Mouse (Mus musculus) limb, embryonic 14.5 days (tissue): ENCODE measurements around the gene Zfp592. TPM values are rescaled to one million over a fixed set of nuclear protein-coding genes. Genes with fewer than 3 reads are reported as not detected.

Source experiments
- ATAC-seq: fragments of 200-750 bp; cut with Nextera tagmentation; 2 replicates; pipeline ENCODE4 v1.8.0; 2017; ENCODE audit warnings: low read depth, moderate number of reproducible peaks, moderate TSS enrichment; ENCODE audit not compliant: low FRiP score
- DNase-seq: peaks from one replicate; pipeline ENCODE4 v3.0.0-alpha.2; 2015; ENCODE audit warnings: low spot score
- H3K27ac ChIP-seq: fragments of 300-500 bp; sonication (generic); replicated peaks from 2 replicates; pipeline ENCODE4 v1.5.1; 2014; ENCODE audit warnings: low read depth, mild to moderate bottlenecking, low read length, moderate library complexity, mixed read lengths
- H3K27me3 ChIP-seq: fragments of 300-500 bp; sonication (generic); 2 replicates; pipeline ENCODE4 v1.6.1; 2014; ENCODE audit warnings: low read length, mixed read lengths; ENCODE audit not compliant: control insufficient read depth, insufficient read depth
- H3K36me3 ChIP-seq: fragments of 300-500 bp; sonication (generic); 2 replicates; pipeline ENCODE4 v1.6.1; 2014; ENCODE audit warnings: mild to moderate bottlenecking, low read length, moderate library complexity, mixed read lengths; ENCODE audit not compliant: control insufficient read depth, insufficient read depth
- H3K4me1 ChIP-seq: fragments of 300-500 bp; sonication (generic); 2 replicates; pipeline ENCODE4 v1.6.1; 2014; ENCODE audit warnings: antibody characterized with exemption, low read length, mixed read lengths; ENCODE audit not compliant: control insufficient read depth, insufficient read depth
- H3K4me2 ChIP-seq: fragments of 300-500 bp; sonication (generic); replicated peaks from 2 replicates; pipeline ENCODE4 v1.6.1; 2014; ENCODE audit warnings: low read depth, mild to moderate bottlenecking, low read length, moderate library complexity; ENCODE audit not compliant: severe bottlenecking
- H3K4me3 ChIP-seq: fragments of 300-500 bp; sonication (generic); replicated peaks from 2 replicates; pipeline ENCODE4 v1.5.1; 2014; ENCODE audit warnings: low read length
- H3K9ac ChIP-seq: fragments of 300-500 bp; sonication (generic); 2 replicates; pipeline ENCODE4 v1.6.1; 2014; ENCODE audit warnings: mild to moderate bottlenecking, low read depth, low read length, moderate library complexity; ENCODE audit not compliant: severe bottlenecking
- H3K9me3 ChIP-seq: fragments of 300-500 bp; sonication (generic); 2 replicates; pipeline ENCODE4 v1.6.1; 2016; ENCODE audit warnings: low read length; ENCODE audit not compliant: control insufficient read depth
- POLR2A ChIP-seq: fragments of 200-500 bp; IDR thresholded peaks from 2 replicates; pipeline ENCODE4 v1.8.0; 2012; ENCODE audit warnings: inconsistent platforms, mild to moderate bottlenecking, moderate library complexity, borderline replicate concordance; ENCODE audit not compliant: insufficient read depth, insufficient read length; ENCODE audit errors: extremely low read depth
- WGBS: fragments of 180-500 bp; shearing (Covaris S2); extraction: QIAGEN DNeasy Blood & Tissue Kit; methylation state at CpG from one replicate; pipeline ENCODE4 v1.1.7; 2014; 5-methylcytosine and 5-hydroxymethylcytosine counted together
- polyA plus RNA-seq, 2 experiments: library from polyadenylated mRNA; depleted of rRNA in 1 of 2; stranded (reverse) in 1 of 2; unstranded in 1 of 2; fragments of >200 nt; fragmentation: Nextera tagmentation in 1 of 2; extraction: Ambion mirVana in 1 of 2; gene quantifications; 2 replicates each; pipeline versions ENCODE4 v1.2.1 to v1.2.3; 2012 to 2014

Zfp592 gene
- polyA plus RNA-seq, 2 experiments: 13.7 to 24.3 TPM

DNA sequence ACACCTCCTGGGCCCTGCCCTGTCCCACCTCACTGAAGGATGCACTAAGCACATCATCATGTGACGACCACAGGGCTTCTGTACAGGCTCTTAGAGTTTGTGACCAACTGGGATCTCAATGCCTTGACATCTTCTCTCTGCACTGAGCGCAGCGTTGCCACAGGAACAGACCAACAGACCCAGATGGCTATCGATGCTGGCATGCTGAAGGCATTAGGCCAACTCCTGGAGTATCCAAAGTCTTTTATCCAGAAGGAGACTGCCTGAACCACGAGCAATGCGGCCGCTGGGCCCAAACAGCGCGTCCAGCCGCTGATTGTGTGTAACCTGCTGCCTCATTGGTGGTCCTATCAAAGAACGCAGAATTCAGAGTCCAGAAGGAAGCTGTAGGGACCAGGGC, 12.9 kb upstream of the Zfp592 start:
- TF ChIP-seq POLR2A: no peak
- DNase-seq: no peak
- no peaks in the 10 kb centered on the region for H3K36me3 ChIP-seq
- no peaks in the 10 kb centered on the region for H3K27me3 ChIP-seq
- no peak overlapping the region for H3K4me2 ChIP-seq
- H3K27ac ChIP-seq: no peak overlapping the region
- no peak for ATAC-seq
- H3K9me3 ChIP-seq: no peaks in the 10 kb centered on the region
- no peaks in the 10 kb centered on the region for H3K4me1 ChIP-seq
- no peak overlapping the region for H3K9ac ChIP-seq
- H3K4me3 ChIP-seq: no peak overlapping the region
- 90% methylated on average over 11 of the region's 11 CpGs for WGBS

GRCm38 (mm10) chr7:80986458-80987187, 6.9 kb upstream of the Zfp592 start:
- Histone ChIP-seq H3K4me3 (no peak overlapping the region), H3K4me1 (peaks cover under 1% of the 10 kb centered on the region), H3K9ac (no peak overlapping the region), H3K27me3 (no peaks in the 10 kb centered on the region), H3K36me3 (no peaks in the 10 kb centered on the region), H3K4me2 (no peak overlapping the region), H3K9me3 (no peaks in the 10 kb centered on the region), H3K27ac (no peak overlapping the region)
- ATAC-seq (no peak), DNase-seq (no peak)
- 49% methylated on average over 6 of the region's 6 CpGs for WGBS
- no peak for TF ChIP-seq POLR2A

DNA sequence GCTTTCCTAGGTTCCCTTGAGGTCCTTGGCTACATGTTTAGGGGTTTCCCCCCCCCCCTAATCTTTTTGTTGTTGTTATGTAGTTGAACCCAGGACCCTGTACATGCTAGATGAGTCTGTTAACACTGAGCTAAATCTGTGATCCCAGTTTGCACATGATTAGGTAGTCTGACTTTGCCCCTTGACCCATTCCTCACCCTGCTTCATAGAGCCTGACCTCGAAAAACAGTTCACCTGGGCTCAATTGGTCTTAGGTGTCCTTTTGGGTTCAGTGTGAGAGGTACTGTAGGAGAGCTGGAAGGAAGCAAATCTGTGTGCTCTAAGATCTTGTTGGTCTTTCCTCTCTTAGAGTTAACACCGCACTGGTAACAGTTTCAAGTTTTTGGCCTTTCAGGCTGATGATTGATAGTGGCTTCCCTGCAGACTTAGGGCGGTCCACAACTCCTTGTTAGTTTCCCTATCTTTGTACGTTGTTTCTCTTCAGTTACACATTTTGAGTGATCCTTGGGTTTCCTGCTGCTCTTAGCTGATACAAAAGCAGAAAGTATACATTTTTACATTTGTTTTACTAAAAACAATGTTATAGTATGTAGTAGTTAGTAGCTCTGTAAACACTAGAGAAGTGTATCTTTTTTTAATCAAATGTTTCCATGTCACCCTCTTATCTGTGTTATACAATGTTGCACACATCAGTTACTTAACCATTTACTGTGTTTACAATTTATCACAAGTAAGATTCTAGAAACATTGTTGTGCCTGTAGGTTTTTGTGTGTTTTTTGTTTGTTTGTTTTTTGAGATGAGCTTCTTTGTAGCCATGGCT, 5.5 kb upstream of the Zfp592 start:
- Histone ChIP-seq H3K9me3 (no peaks in the 10 kb centered on the region), H3K9ac (no peak overlapping the region), H3K4me1 (peaks cover 7% of the 10 kb centered on the region), H3K4me3 (no peak overlapping the region), H3K36me3 (no peaks in the 10 kb centered on the region), H3K27ac (no peak overlapping the region), H3K4me2 (no peak overlapping the region), H3K27me3 (no peaks in the 10 kb centered on the region)
- no peak for ATAC-seq
- DNase-seq: no peak
- WGBS: 72% methylated on average over 4 of the region's 4 CpGs
- TF ChIP-seq POLR2A: no peak

GRCm38 (mm10) chr7:80990276-80990675, 3.2 kb upstream of the Zfp592 start:
- no peak for TF ChIP-seq POLR2A
- no peak overlapping the region for H3K4me2 ChIP-seq
- 98% methylated on average over 6 of the region's 6 CpGs for WGBS
- H3K9ac ChIP-seq: no peak overlapping the region
- no peak overlapping the region for H3K27ac ChIP-seq
- H3K4me3 ChIP-seq: no peak overlapping the region
- ATAC-seq (no peak), DNase-seq (no peak)
- no peaks in the 10 kb centered on the region for H3K9me3 ChIP-seq
- peaks cover 16% of the 10 kb centered on the region for H3K4me1 ChIP-seq
- H3K27me3 ChIP-seq: no peaks in the 10 kb centered on the region
- H3K36me3 ChIP-seq: no peaks in the 10 kb centered on the region

- DNase-seq: no peak
- no peaks in the 10 kb centered on the region for H3K36me3 ChIP-seq
- 91% methylated on average over 5 of the region's 5 CpGs for WGBS
- peak overlapping the region; percentile 93; the same call in 1 of the 2 replicates for H3K4me3 ChIP-seq
- 0 out of 2 replicates have a peak overlapping the region, but pooled peaks have one; percentile 98 for H3K9ac ChIP-seq
- peaks cover 16% of the 10 kb centered on the region for H3K4me1 ChIP-seq
- ATAC-seq: no peak
- no peaks in the 10 kb centered on the region for H3K27me3 ChIP-seq
- no peak for TF ChIP-seq POLR2A
- H3K27ac ChIP-seq: no peak overlapping the region
- peak overlapping the region; percentile 61 for H3K4me2 ChIP-seq
- no peaks in the 10 kb centered on the region for H3K9me3 ChIP-seq
These were observed 1.9 kb upstream of the Zfp592 start for GRCm38 (mm10) chr7:80991589-80991988.
